Mouse (Mus musculus): ENCODE results near the gene Tenm4.

Gene Tenm4

GRCm38 (mm10) chr7:96242328-96243185 lies 71.5 kb downstream of the Tenm4 start:
- no peak for DNase-seq (ENCODE audit: low spot score in 2 of 2)

- DNase-seq (ENCODE audit: low spot score in 2 of 2) = no peak
Measured at GRCm38 (mm10) chr7:96244796-96245195, 73.8 kb downstream of the Tenm4 start.

GRCm38 (mm10) chr7:96259630-96260029 lies 88.6 kb downstream of the Tenm4 start:
- DNase-seq (ENCODE audit: low spot score in 2 of 2) = no peak

- no peak for DNase-seq (ENCODE audit: low spot score in 2 of 2)
Measured at GRCm38 (mm10) chr7:96262182-96262581, 91.1 kb downstream of the Tenm4 start.

- DNase-seq (ENCODE audit: low spot score in 2 of 2) = no peak
Measured at GRCm38 (mm10) chr7:96265941-96266340, 94.9 kb downstream of the Tenm4 start.

GRCm38 (mm10) chr7:96267266-96267665 lies 96.2 kb downstream of the Tenm4 start:
- DNase-seq (ENCODE audit: low spot score in 2 of 2) = no peak

- DNase-seq (ENCODE audit: low spot score in 2 of 2) = no peak
Measured at GRCm38 (mm10) chr7:96270684-96271083, 99.6 kb downstream of the Tenm4 start.

GRCm38 (mm10) chr7:96272068-96272467 lies 101.0 kb downstream of the Tenm4 start:
- DNase-seq (ENCODE audit: low spot score in 2 of 2) = no peak

GRCm38 (mm10) chr7:96274486-96274885 lies 103.4 kb downstream of the Tenm4 start:
- DNase-seq (ENCODE audit: low spot score in 2 of 2) = no peak

GRCm38 (mm10) chr7:96277550-96277949 lies 106.5 kb downstream of the Tenm4 start:
- no peak for DNase-seq (ENCODE audit: low spot score in 2 of 2)

GRCm38 (mm10) chr7:96278378-96278777 lies 107.3 kb downstream of the Tenm4 start:
- no peak for DNase-seq (ENCODE audit: low spot score in 2 of 2)

- DNase-seq (ENCODE audit: low spot score in 2 of 2) = no peak
Measured at GRCm38 (mm10) chr7:96280795-96281194, 109.7 kb downstream of the Tenm4 start.

GRCm38 (mm10) chr7:96290576-96290975 lies 119.5 kb downstream of the Tenm4 start:
- DNase-seq (ENCODE audit: low spot score in 2 of 2) = peak; percentile 36 to 41

- no peak for DNase-seq (ENCODE audit: low spot score in 2 of 2)
Measured at GRCm38 (mm10) chr7:96295959-96296358, 124.9 kb downstream of the Tenm4 start.

GRCm38 (mm10) chr7:96300826-96301397 lies 129.9 kb downstream of the Tenm4 start:
- no peak for DNase-seq (ENCODE audit: low spot score in 2 of 2)

GRCm38 (mm10) chr7:96301813-96302212 lies 130.8 kb downstream of the Tenm4 start:
- DNase-seq (ENCODE audit: low spot score in 2 of 2) = no peak

- no peak for DNase-seq (ENCODE audit: low spot score in 2 of 2)
Measured at GRCm38 (mm10) chr7:96303963-96304362, 132.9 kb downstream of the Tenm4 start.

- no peak for DNase-seq (ENCODE audit: low spot score in 2 of 2)
Measured at GRCm38 (mm10) chr7:96305382-96305935, 134.4 kb downstream of the Tenm4 start.

- DNase-seq (ENCODE audit: low spot score in 2 of 2) = no peak
Measured at GRCm38 (mm10) chr7:96308106-96308505, 137.1 kb downstream of the Tenm4 start.

- no peak for DNase-seq (ENCODE audit: low spot score in 2 of 2)
Measured at GRCm38 (mm10) chr7:96329343-96329742, 158.3 kb downstream of the Tenm4 start.

GRCm38 (mm10) chr7:96331186-96331585 lies 160.1 kb downstream of the Tenm4 start:
- no peak for DNase-seq (ENCODE audit: low spot score in 2 of 2)

- no peak for DNase-seq (ENCODE audit: low spot score in 2 of 2)
Measured at GRCm38 (mm10) chr7:96334361-96334760, 163.3 kb downstream of the Tenm4 start.

GRCm38 (mm10) chr7:96336376-96336775 lies 165.3 kb downstream of the Tenm4 start:
- DNase-seq (ENCODE audit: low spot score in 2 of 2) = no peak

All from right cerebral cortex, adult 2 months (tissue).